Mouse (Mus musculus) right cerebral cortex, postnatal 4 days (tissue): Measurements from ENCODE around the gene Itm2a.

ENCODE experiments used
- DNase-seq: peaks from one replicate; pipeline ENCODE4 v3.0.0-alpha.2; 2022

Itm2a gene

GRCm38 (mm10) chrX:107402915-107403912, at the start of gene Itm2a:
TSS of gene Itm2a (minus strand) at chrX:107403376.
- DNase-seq, result peak; percentile 24

GRCm38 (mm10) chrX:107435887-107436286, 32.7 kb upstream of the Itm2a start:
- DNase-seq, result peak; percentile 1

GRCm38 (mm10) chrX:107421304-107421703, 18.1 kb upstream of the Itm2a start:
- no peak for DNase-seq

- DNase-seq, result no peak
These were observed 14.2 kb upstream of the Itm2a start for GRCm38 (mm10) chrX:107417345-107417744.

GRCm38 (mm10) chrX:107415999-107416398, 12.8 kb upstream of the Itm2a start:
- DNase-seq, result no peak

GRCm38 (mm10) chrX:107402481-107402880, 695 bp downstream of the Itm2a start:
- peak; percentile 7 for DNase-seq

GRCm38 (mm10) chrX:107399087-107399486, 4.1 kb downstream of the Itm2a start:
- no peak for DNase-seq

GRCm38 (mm10) chrX:107393256-107393655, 9.9 kb downstream of the Itm2a start:
- DNase-seq, result no peak

GRCm38 (mm10) chrX:107375329-107375728, 27.8 kb downstream of the Itm2a start:
- no peak for DNase-seq
